Mouse (Mus musculus): ENCODE measurements at regions not wholly inside any gene's neighbourhood (a gene's known extent, or its start where the extent isn't known, plus 50 kb on each side); places are given as distances from the start of the nearest gene placed in this dataset.

GRCm38 (mm10) chr19:36681056-36681455 lies 55.4 kb downstream of the Ppp1r3c start:
- no peak overlapping the region for H3K4me3 ChIP-seq (ENCODE audit: insufficient read depth in 1 of 2, low read depth in 2 of 2, low read length in 2 of 2)
- DNase-seq (ENCODE audit: low read depth in 3 of 3, low spot score in 3 of 3) (no peak), ATAC-seq (ENCODE audit: insufficient read depth) (no peak)
- H3K27me3 ChIP-seq (ENCODE audit: control insufficient read depth, insufficient read depth, low read length) = no peaks in the 10 kb centered on the region
- TF ChIP-seq CTCF (IDR thresholded peaks at IDR 0.05; ENCODE audit: low read depth) (no peak), EP300 (IDR thresholded peaks at IDR 0.05; ENCODE audit: low read depth) (no peak)
- H3K4me1 ChIP-seq (replicated peaks; ENCODE audit: control insufficient read depth in 2 of 2, insufficient read depth in 2 of 2, low read length in 1 of 2) = peaks cover 0 to 5% of the 10 kb centered on the region in 2 experiments; a peak in 1 of 4 replicates
- WGBS (ENCODE audit: insufficient replicate concordance) = 66% methylated on average over 4 of the region's 4 CpGs
- H3K9me3 ChIP-seq (ENCODE audit: control insufficient read depth, low read length) = no peaks in the 10 kb centered on the region
- H3K4me2 ChIP-seq (ENCODE audit: low read depth) = no peak overlapping the region
- no peak overlapping the region for H3K9ac ChIP-seq (replicated peaks)
- H3K36me3 ChIP-seq (replicated peaks; ENCODE audit: control insufficient read depth, insufficient read depth, low read depth) = no peaks in the 10 kb centered on the region
- no peak overlapping the region for H3K27ac ChIP-seq

- DNase-seq (ENCODE audit: low read depth in 3 of 3, low spot score in 3 of 3) = no peak
- ATAC-seq (ENCODE audit: insufficient read depth) = no peak
- WGBS (ENCODE audit: insufficient replicate concordance) = 82% methylated on average over 2 of the region's 2 CpGs
These were observed 56.1 kb downstream of the Ppp1r3c start for GRCm38 (mm10) chr19:36680322-36680721.

GRCm38 (mm10) chr19:36679028-36679820 lies 57.2 kb downstream of the Ppp1r3c start:
- TF ChIP-seq EP300 (IDR thresholded peaks at IDR 0.05; ENCODE audit: low read depth) (no peak), CTCF (IDR thresholded peaks at IDR 0.05; ENCODE audit: low read depth) (no peak)
- DNase-seq (ENCODE audit: low read depth in 3 of 3, low spot score in 3 of 3) (no peak), ATAC-seq (ENCODE audit: insufficient read depth) (no peak)
- Histone ChIP-seq H3K9ac (replicated peaks) (no peak overlapping the region), H3K36me3 (replicated peaks; ENCODE audit: control insufficient read depth, insufficient read depth, low read depth) (no peaks in the 10 kb centered on the region), H3K4me2 (ENCODE audit: low read depth) (no peak overlapping the region), H3K4me3 (ENCODE audit: insufficient read depth in 1 of 2, low read depth in 2 of 2, low read length in 2 of 2) (no peak overlapping the region), H3K4me1 (replicated peaks; ENCODE audit: control insufficient read depth in 2 of 2, insufficient read depth in 2 of 2, low read length in 1 of 2) (peaks cover 0 to 5% of the 10 kb centered on the region in 2 experiments; a peak in 1 of 4 replicates), H3K9me3 (ENCODE audit: control insufficient read depth, low read length) (no peaks in the 10 kb centered on the region), H3K27me3 (ENCODE audit: control insufficient read depth, insufficient read depth, low read length) (no peaks in the 10 kb centered on the region), H3K27ac (no peak overlapping the region)
- WGBS (ENCODE audit: insufficient replicate concordance) = 50% methylated on average over 4 of the region's 4 CpGs

More at GRCm38 (mm10) chr19:36680322-36680721, 56.1 kb downstream of the Ppp1r3c start:
- H3K9ac ChIP-seq (replicated peaks) = no peak overlapping the region
- H3K27ac ChIP-seq = no peak overlapping the region
- no peak overlapping the region for H3K4me3 ChIP-seq (ENCODE audit: insufficient read depth in 1 of 2, low read depth in 2 of 2, low read length in 2 of 2)
- H3K4me1 ChIP-seq (replicated peaks; ENCODE audit: control insufficient read depth in 2 of 2, insufficient read depth in 2 of 2, low read length in 1 of 2) = peaks cover 0 to 5% of the 10 kb centered on the region in 2 experiments; a peak in 1 of 4 replicates
- H3K4me2 ChIP-seq (ENCODE audit: low read depth) = no peak overlapping the region
- no peaks in the 10 kb centered on the region for H3K9me3 ChIP-seq (ENCODE audit: control insufficient read depth, low read length)
- H3K27me3 ChIP-seq (ENCODE audit: control insufficient read depth, insufficient read depth, low read length) = no peaks in the 10 kb centered on the region
- H3K36me3 ChIP-seq (replicated peaks; ENCODE audit: control insufficient read depth, insufficient read depth, low read depth) = no peaks in the 10 kb centered on the region
- TF ChIP-seq EP300 (IDR thresholded peaks at IDR 0.05; ENCODE audit: low read depth) (no peak), CTCF (IDR thresholded peaks at IDR 0.05; ENCODE audit: low read depth) (no peak)

- Histone ChIP-seq H3K36me3 (replicated peaks; ENCODE audit: control insufficient read depth, insufficient read depth, low read depth) (no peaks in the 10 kb centered on the region), H3K4me1 (replicated peaks; ENCODE audit: control insufficient read depth in 2 of 2, insufficient read depth in 2 of 2, low read length in 1 of 2) (peaks cover 0 to 5% of the 10 kb centered on the region in 2 experiments; a peak in 1 of 4 replicates), H3K27me3 (ENCODE audit: control insufficient read depth, insufficient read depth, low read length) (no peaks in the 10 kb centered on the region), H3K9me3 (ENCODE audit: control insufficient read depth, low read length) (no peaks in the 10 kb centered on the region), H3K27ac (no peak overlapping the region), H3K4me3 (ENCODE audit: insufficient read depth in 1 of 2, low read depth in 2 of 2, low read length in 2 of 2) (no peak overlapping the region), H3K9ac (replicated peaks) (no peak overlapping the region), H3K4me2 (ENCODE audit: low read depth) (no peak overlapping the region)
- DNase-seq (ENCODE audit: low read depth in 3 of 3, low spot score in 3 of 3) = no peak
- no peak for ATAC-seq (ENCODE audit: insufficient read depth)
- WGBS (ENCODE audit: insufficient replicate concordance) = 57% methylated on average over 7 of the region's 7 CpGs
- TF ChIP-seq EP300 (IDR thresholded peaks at IDR 0.05; ENCODE audit: low read depth) = no peak
- TF ChIP-seq CTCF (IDR thresholded peaks at IDR 0.05; ENCODE audit: low read depth) = no peak
These were observed 57.9 kb downstream of the Ppp1r3c start for GRCm38 (mm10) chr19:36678382-36679027.

Measured in liver, embryonic 14.5 days (tissue).